Mouse (Mus musculus) liver, embryonic 16.5 days (tissue): ENCODE data around the gene Mrs2. TPM values are rescaled to one million over a fixed set of nuclear protein-coding genes. Genes with fewer than 3 reads are reported as not detected.

ENCODE experiments used
- ATAC-seq: fragments of 200-750 bp; cut with Nextera tagmentation; 2 replicates; pipeline ENCODE4 v1.8.0; 2017; ENCODE audit warnings: low read depth, mild to moderate bottlenecking, moderate number of reproducible peaks, moderate library complexity
- H3K27ac ChIP-seq: fragments of 300-500 bp; sonication (generic); 2 replicates; pipeline ENCODE4 v1.5.1; 2014; ENCODE audit warnings: mild to moderate bottlenecking, low read length
- H3K27me3 ChIP-seq: fragments of 300-500 bp; sonication (generic); 2 replicates; pipeline ENCODE4 v1.6.1; 2014; ENCODE audit warnings: low read depth, low read length, mixed read lengths; ENCODE audit not compliant: control insufficient read depth, insufficient read depth
- H3K36me3 ChIP-seq: fragments of 300-500 bp; sonication (generic); 2 replicates; pipeline ENCODE4 v1.6.1; 2014; ENCODE audit warnings: mild to moderate bottlenecking; ENCODE audit not compliant: control insufficient read depth, insufficient read depth
- H3K4me1 ChIP-seq: fragments of 300-500 bp; sonication (generic); 2 replicates; pipeline ENCODE4 v1.6.1; 2014; ENCODE audit warnings: low read depth, low read length, mixed read lengths; ENCODE audit not compliant: control insufficient read depth
- H3K4me2 ChIP-seq: fragments of 300-500 bp; sonication (generic); 2 replicates; pipeline ENCODE4 v1.6.1; 2014; ENCODE audit warnings: low read depth, low read length, mixed read lengths
- H3K4me3 ChIP-seq: fragments of 300-500 bp; sonication (generic); 2 replicates; pipeline ENCODE4 v1.5.1; 2014; ENCODE audit warnings: low read depth, mild to moderate bottlenecking, low read length
- H3K9ac ChIP-seq: fragments of 300-500 bp; sonication (generic); 2 replicates; pipeline ENCODE4 v1.6.1; 2014; ENCODE audit warnings: low read depth, low read length
- H3K9me3 ChIP-seq: fragments of 300-500 bp; sonication (generic); replicated peaks from 2 replicates; pipeline ENCODE4 v1.6.1; 2016; ENCODE audit warnings: low read length; ENCODE audit not compliant: control insufficient read depth
- WGBS: fragments of 180-500 bp; shearing (Covaris S2); extraction: QIAGEN DNeasy Blood & Tissue Kit; methylation state at CpG from one replicate; pipeline ENCODE4 v1.1.7; 2014; ENCODE audit not compliant: insufficient replicate concordance; 5-methylcytosine and 5-hydroxymethylcytosine counted together
- polyA plus RNA-seq: library from polyadenylated mRNA; unstranded; fragments of >200 nt; fragmentation: Nextera tagmentation; extraction: Ambion mirVana; gene quantifications from 2 replicates; pipeline ENCODE4 v1.2.1, GENCODE M21; 2015

Mrs2 gene
- polyA plus RNA-seq, 1 experiment from 2014 or later, result 5.7 TPM

- H3K9ac ChIP-seq, result no peak overlapping the region
- 17% methylated on average over 15 of the region's 15 CpGs for WGBS
- H3K36me3 ChIP-seq, result no peaks in the 10 kb centered on the region
- no peak overlapping the region for H3K27ac ChIP-seq
- H3K9me3 ChIP-seq, result no peaks in the 10 kb centered on the region
- ATAC-seq, result peak; percentile 51; the same call in 1 of the 2 replicates
- peak overlapping the region; percentile 56 for H3K4me2 ChIP-seq
- peaks cover 2% of the 10 kb centered on the region for H3K4me1 ChIP-seq
- H3K27me3 ChIP-seq, result no peaks in the 10 kb centered on the region
- peak overlapping the region; percentile 52 for H3K4me3 ChIP-seq
Observed at GRCm38 (mm10) chr13:24965130-24965845, 54.9 kb downstream of the Mrs2 start.

- no peaks in the 10 kb centered on the region for H3K9me3 ChIP-seq
- 58% methylated on average over 8 of the region's 8 CpGs for WGBS
Observed at GRCm38 (mm10) chr13:24962119-24962518, 58.1 kb downstream of the Mrs2 start.

GRCm38 (mm10) chr13:24960084-24960483, 60.1 kb downstream of the Mrs2 start:
- Histone ChIP-seq H3K9me3 (no peaks in the 10 kb centered on the region), H3K4me2 (no peak overlapping the region), H3K36me3 (no peaks in the 10 kb centered on the region; the same call in 1 of the 2 replicates), H3K4me1 (peaks cover under 1% of the 10 kb centered on the region), H3K9ac (no peak overlapping the region), H3K27ac (peak overlapping the region; percentile 64), H3K4me3 (no peak overlapping the region), H3K27me3 (no peaks in the 10 kb centered on the region)
- ATAC-seq, result peak; percentile 78
- 36% methylated on average over 3 of the region's 3 CpGs for WGBS

More at GRCm38 (mm10) chr13:24962119-24962518, 58.1 kb downstream of the Mrs2 start:
- no peaks in the 10 kb centered on the region for H3K27me3 ChIP-seq
- ATAC-seq, result no peak
- H3K4me2 ChIP-seq, result no peak overlapping the region
- H3K4me1 ChIP-seq, result peaks cover 2% of the 10 kb centered on the region
- no peak overlapping the region for H3K4me3 ChIP-seq
- H3K9ac ChIP-seq, result no peak overlapping the region
- H3K27ac ChIP-seq, result no peak overlapping the region
- no peaks in the 10 kb centered on the region; the same call in 1 of the 2 replicates for H3K36me3 ChIP-seq

- no peaks in the 10 kb centered on the region; the same call in 1 of the 2 replicates for H3K36me3 ChIP-seq
- H3K4me2 ChIP-seq, result no peak overlapping the region
- no peak overlapping the region for H3K27ac ChIP-seq
- H3K4me1 ChIP-seq, result no peaks in the 10 kb centered on the region; the same call in 1 of the 2 replicates
- H3K27me3 ChIP-seq, result no peaks in the 10 kb centered on the region
- no peaks in the 10 kb centered on the region for H3K9me3 ChIP-seq
- H3K9ac ChIP-seq, result no peak overlapping the region
- ATAC-seq, result no peak
- no peak overlapping the region for H3K4me3 ChIP-seq
- 66% methylated on average over 11 of the region's 11 CpGs for WGBS
Observed at GRCm38 (mm10) chr13:24958671-24959070, 61.5 kb downstream of the Mrs2 start.

- Histone ChIP-seq H3K27ac (no peak overlapping the region), H3K4me1 (no peaks in the 10 kb centered on the region; the same call in 1 of the 2 replicates), H3K4me3 (no peak overlapping the region), H3K9ac (no peak overlapping the region), H3K9me3 (no peaks in the 10 kb centered on the region), H3K4me2 (no peak overlapping the region), H3K27me3 (no peaks in the 10 kb centered on the region), H3K36me3 (no peaks in the 10 kb centered on the region; the same call in 1 of the 2 replicates)
- no peak for ATAC-seq
- WGBS, result 25% methylated on average over 10 of the region's 10 CpGs
Observed at GRCm38 (mm10) chr13:24955500-24955899, 64.7 kb downstream of the Mrs2 start.

GRCm38 (mm10) chr13:24955091-24955490, 65.1 kb downstream of the Mrs2 start:
- 27% methylated on average over 11 of the region's 11 CpGs for WGBS
- Histone ChIP-seq H3K4me3 (no peak overlapping the region), H3K36me3 (no peaks in the 10 kb centered on the region; the same call in 1 of the 2 replicates), H3K27ac (no peak overlapping the region), H3K9ac (no peak overlapping the region), H3K4me2 (no peak overlapping the region), H3K4me1 (no peaks in the 10 kb centered on the region; the same call in 1 of the 2 replicates), H3K9me3 (no peaks in the 10 kb centered on the region), H3K27me3 (no peaks in the 10 kb centered on the region)
- ATAC-seq, result no peak

GRCm38 (mm10) chr13:24952659-24953058, 67.5 kb downstream of the Mrs2 start:
- 38% methylated on average over 7 of the region's 7 CpGs for WGBS

GRCm38 (mm10) chr13:24948870-24949269, 71.3 kb downstream of the Mrs2 start:
- Histone ChIP-seq H3K27me3 (no peaks in the 10 kb centered on the region), H3K27ac (no peak overlapping the region), H3K4me3 (no peak overlapping the region), H3K4me1 (no peaks in the 10 kb centered on the region; the same call in none of the 2 replicates), H3K4me2 (no peak overlapping the region), H3K9me3 (no peaks in the 10 kb centered on the region), H3K9ac (no peak overlapping the region), H3K36me3 (no peaks in the 10 kb centered on the region)
- 69% methylated on average over 6 of the region's 6 CpGs for whole genome bisulfite sequencing
- ATAC-seq, result no peak

More at GRCm38 (mm10) chr13:24952659-24953058, 67.5 kb downstream of the Mrs2 start:
- Histone ChIP-seq H3K9me3 (no peaks in the 10 kb centered on the region), H3K27ac (no peak overlapping the region), H3K27me3 (no peaks in the 10 kb centered on the region), H3K9ac (no peak overlapping the region), H3K4me2 (no peak overlapping the region), H3K4me3 (no peak overlapping the region), H3K36me3 (no peaks in the 10 kb centered on the region), H3K4me1 (no peaks in the 10 kb centered on the region; the same call in none of the 2 replicates)
- no peak for ATAC-seq

GRCm38 (mm10) chr13:24947158-24947557, 73.0 kb downstream of the Mrs2 start:
- no peaks in the 10 kb centered on the region; the same call in 1 of the 2 replicates for H3K4me1 ChIP-seq
- peak; percentile 73 for ATAC-seq
- no peak overlapping the region for H3K4me3 ChIP-seq
- no peak overlapping the region for H3K4me2 ChIP-seq
- no peak overlapping the region for H3K9ac ChIP-seq
- H3K9me3 ChIP-seq, result no peaks in the 10 kb centered on the region
- peak overlapping the region; percentile 41 for H3K27ac ChIP-seq
- WGBS, result 40% methylated on average over 5 of the region's 5 CpGs
- H3K27me3 ChIP-seq, result no peaks in the 10 kb centered on the region; the same call in 1 of the 2 replicates
- no peaks in the 10 kb centered on the region for H3K36me3 ChIP-seq
